Mouse (Mus musculus) liver, adult (tissue): ENCODE measurements around the gene Cdh1.

ENCODE experiments used
- GATA4 ChIP-seq: IDR thresholded peaks from 2 replicates; pipeline ENCODE4 v1.6.1; 2014; ENCODE audit warnings: mild to moderate bottlenecking, low read length; ENCODE audit not compliant: insufficient replicate concordance

Gene Cdh1

GRCm38 (mm10) chr8:106616679-106617078 lies 13.5 kb downstream of the Cdh1 start:
- TF ChIP-seq GATA4 = no peak

DNA sequence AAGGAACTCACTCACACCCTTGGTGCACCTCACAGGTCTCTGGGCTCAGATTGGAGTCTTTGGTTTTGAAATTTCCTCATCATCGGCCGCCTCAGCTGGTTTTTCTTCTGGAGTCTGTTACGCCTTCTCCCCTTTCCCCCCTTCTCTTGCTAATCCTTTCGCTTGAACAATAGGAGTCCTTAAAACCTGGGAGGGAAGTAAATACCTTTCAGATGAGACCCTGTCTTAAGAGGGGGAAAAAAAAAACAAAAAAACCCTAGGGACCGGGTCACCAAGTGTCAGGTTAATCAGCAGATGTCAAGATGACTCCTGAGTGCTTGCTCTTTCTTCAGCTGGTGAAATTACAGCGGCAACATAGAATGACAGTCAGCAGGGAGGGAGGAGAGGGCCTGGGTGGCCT lies 14.0 kb downstream of the Cdh1 start:
- TF ChIP-seq GATA4 = no peak

DNA sequence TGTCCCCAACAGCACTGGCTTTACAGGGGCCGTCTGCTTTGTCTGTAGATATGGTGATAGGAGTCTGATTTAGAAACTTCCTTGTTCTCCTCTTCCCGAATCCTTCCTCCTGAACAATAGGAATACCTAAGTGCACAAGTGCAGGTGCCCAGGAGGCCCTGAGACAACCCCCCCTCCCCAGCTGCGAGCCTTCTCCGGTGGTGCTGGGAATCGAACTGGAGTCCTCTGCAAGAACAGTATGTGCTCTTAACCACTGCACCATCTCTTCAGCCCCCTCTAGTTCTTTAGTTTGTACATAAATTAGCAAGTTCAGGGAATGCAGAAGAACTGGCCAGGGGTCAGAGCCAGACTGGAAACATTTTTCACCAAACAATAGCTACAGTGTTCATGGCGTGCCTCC lies 14.7 kb downstream of the Cdh1 start:
- TF ChIP-seq GATA4 = no peak

DNA sequence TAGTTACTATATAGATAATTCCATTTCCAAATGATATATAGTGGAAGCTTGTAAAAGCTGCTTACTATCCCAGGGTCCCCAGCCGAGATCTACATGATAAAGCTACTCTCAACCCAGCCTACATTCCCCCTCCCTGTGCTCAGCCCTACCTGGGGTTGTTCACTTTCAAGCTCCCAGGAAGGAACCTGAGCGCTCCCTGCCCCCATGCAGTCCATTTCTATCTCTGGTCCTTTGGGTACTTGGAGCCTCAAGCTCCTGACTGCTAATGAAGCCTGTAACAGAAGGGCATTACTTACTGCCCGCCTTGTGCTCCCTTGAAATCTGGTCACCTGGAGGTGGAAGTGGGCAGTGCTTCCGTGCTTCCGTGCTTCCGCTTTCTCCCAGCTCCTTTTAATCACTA lies 15.2 kb downstream of the Cdh1 start:
- TF ChIP-seq GATA4 = no peak

- TF ChIP-seq GATA4 = no peak
These were observed 16.5 kb downstream of the Cdh1 start for GRCm38 (mm10) chr8:106619549-106620245.

DNA sequence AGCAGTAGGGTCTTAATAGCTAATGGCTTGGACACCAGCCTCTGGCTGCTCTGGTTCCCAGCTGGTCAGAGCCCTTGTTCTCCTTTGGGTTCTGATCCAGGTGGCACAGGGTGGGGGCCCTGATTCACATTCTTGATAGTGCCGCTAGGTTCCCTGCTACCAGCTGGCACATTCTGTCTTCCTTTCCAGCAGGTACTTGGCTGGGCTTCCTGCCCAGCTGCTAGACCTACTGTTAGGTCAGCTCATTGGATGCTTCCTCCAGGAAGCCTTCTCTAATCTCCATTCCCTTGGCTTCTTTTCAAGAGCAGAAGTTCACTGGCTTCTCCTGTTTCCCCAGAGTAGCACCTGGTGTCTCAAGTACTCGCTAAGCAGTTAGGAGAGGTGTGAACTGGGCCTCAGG lies 17.3 kb downstream of the Cdh1 start:
- no peak for TF ChIP-seq GATA4

- TF ChIP-seq GATA4 = peak; percentile 77
These were observed 19.9 kb downstream of the Cdh1 start for GRCm38 (mm10) chr8:106623016-106623415.

- no peak for TF ChIP-seq GATA4
These were observed 20.3 kb downstream of the Cdh1 start for GRCm38 (mm10) chr8:106623451-106623850.

DNA sequence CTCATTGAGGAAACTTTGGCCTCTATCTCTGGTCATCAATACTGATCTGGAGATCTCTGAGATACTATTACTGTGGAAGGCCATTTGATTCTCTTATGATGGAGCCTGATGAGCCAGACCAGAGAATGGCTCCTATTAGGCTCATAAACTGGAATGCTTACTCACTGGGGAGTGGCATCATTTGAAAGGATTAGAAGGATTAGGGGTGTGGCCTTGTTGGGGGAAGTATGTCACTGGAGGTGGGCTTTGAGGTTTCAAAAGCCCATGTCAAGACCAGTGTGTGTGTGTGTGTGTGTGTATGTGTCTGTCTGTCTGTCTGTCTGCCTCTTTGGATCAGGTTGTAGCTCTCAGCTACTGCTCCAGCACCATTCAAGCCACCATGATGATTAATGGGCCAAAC lies 20.8 kb downstream of the Cdh1 start:
- TF ChIP-seq GATA4 = no peak

DNA sequence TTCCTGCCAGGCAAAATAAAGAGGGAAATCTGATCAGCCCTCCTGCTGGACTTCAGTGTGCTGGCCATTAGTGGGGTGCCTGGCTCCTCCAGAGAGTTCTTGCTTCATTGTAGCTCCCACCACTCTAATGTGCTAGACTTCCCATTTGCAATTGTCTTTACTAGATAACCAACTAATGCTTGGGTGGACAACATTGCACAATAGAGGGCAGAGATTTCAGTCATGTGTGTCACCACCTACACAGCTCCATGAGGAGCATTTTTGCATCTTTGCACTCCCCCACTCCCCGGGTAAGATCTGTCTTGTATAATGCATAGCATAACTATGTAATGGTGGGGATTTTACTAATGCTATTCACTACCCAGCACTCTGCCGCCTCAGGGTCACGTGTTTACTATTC lies 21.6 kb downstream of the Cdh1 start:
- no peak for TF ChIP-seq GATA4

DNA sequence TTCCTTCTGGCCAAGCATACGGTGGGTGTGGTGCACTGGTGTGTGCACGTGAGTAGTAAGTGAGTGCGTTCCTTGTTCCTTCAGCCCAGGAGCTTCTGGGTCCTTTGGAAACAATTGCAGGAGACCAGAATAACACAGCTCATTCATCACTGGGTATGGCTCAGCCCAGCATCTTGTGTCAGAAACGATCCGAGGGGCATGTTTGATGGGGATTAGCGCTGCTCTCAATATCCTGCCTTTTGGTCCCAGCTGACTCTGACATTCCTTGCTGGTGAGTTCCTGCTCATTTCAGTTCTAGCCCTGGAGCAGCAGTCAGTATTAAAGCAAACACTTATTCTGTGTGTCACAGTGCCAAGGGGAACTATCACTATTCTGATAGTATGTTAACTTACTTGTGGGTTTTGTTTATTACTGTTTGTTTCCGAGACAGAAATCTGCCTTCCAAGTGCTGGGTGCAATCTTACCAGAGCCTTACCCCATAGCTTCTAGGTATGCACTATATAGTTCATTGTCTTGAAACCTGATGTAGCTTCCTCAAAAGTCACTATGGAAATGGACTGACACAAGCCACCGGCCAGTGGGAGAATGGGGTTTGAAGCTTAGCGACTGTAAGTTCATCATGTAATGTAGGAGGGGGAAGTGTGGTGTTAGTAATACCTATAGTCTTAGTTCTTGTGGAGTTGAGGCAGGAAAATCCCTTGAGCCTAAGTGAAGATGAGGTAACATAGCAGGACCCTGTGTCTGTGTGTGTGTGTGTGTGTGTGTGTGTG lies 23.1 kb downstream of the Cdh1 start:
- no peak for TF ChIP-seq GATA4

DNA sequence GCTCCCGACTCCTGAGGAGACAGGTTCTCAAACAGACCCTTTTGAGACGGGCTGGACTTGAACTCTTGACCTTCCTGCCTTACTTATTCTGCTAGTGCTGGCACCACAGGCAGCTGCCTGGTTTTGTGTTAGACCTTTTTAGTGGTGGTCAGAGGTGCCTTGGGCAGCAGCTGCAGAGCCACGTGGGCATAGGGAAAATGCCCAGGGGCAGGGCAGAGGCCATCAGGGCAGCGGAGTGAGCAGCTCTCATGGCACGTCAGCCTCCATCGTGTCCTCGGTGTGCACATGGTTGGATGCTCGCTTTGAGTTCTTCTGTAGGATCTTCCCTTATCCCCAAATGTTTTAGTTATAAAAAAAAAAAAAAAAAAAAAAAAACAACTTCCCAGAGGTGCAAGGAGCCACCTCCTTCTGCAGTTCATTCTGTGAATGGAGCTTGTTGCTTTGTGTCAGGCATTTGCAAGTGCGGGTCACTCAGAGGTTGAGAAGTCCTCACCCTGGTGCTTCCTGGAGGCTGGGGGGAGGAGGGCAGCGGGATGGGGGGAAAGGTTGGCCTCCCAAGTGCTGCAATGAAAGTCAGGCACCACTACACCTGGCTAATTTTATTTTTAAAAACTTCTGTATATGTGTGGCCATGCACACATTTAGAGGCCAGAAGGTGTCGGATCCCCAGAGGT lies 25.3 kb downstream of the Cdh1 start:
- TF ChIP-seq GATA4 = no peak

DNA sequence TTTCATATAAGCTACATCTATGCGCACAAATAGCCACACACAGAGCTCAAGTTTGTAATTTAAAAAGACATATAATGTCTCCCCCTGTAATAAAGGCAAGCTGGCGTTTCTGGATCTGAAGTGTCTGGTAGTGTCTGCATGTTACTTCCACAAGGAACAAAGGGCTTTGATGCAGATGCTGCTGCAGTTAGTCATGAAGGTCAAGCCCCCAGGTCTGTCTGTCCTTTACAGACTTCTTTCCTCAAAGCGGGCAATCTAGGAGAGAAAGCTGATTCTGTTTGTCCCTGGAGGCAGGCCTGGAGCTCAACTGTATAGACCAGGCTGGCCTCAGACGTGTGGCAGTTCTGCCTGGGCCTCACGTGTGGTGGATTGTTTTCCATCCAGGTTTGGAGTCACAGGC lies 26.3 kb downstream of the Cdh1 start:
- no peak for TF ChIP-seq GATA4

DNA sequence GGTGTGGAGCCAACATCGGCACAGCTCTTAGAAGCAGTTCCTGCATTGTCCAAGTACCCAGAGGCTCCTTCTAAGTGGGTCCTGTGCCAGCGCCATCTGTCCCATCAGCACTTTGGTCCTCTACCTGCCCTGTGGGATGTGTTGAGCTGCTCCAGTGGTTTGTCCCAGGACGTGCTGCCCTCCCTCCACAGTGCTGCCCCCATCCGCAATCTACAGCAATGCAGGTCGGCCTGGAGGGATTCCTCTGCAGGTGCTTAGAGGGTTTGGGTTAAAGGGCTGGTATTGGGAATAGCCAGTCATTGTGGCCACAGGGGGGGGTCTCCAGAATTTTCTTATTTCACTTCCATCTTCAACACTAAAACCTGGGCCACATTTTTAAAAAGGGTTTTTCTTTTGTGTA lies 28.8 kb downstream of the Cdh1 start:
- TF ChIP-seq GATA4 = no peak

DNA sequence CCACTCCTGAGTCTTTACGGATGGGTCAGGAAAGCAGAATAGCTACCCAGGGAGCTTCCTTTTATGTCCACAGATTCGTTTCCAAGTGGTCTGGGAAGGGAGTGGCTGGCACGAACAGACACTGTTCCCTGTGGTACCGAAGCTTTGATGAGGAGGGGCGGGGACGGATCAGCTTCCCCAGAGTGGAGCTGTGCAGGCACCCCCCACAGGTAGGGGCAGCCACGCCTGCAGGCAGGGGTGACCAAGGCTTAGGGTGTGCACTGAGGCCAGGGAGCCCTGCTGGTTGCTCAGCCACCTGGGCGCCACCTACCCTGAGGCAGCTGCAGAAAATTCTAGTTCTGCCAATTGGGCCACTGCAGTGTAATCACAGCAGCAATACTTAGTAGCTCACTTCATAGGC lies 29.5 kb downstream of the Cdh1 start:
- no peak for TF ChIP-seq GATA4
